In genomic region chr10:121427136-121427535, GRCm38 (mm10) we compare ENCODE assay signal across 8 mouse cellular contexts. TPM values are rescaled to one million over a fixed set of nuclear protein-coding genes. Genes with fewer than 3 reads are reported as not detected.
DNase-seq lines count a peak whose midpoint lies in the region; ATAC-seq and TF ChIP-seq lines count a peak whose summit lies in the region.

No protein-coding gene starts in this region.

- H3K9me3 ChIP-seq in forebrain, postnatal 0 days (ENCODE audit: low read length), result no peaks in the 10 kb centered on the region
- H3K9me3 ChIP-seq in forebrain, embryonic 15.5 days, result no peaks in the 10 kb centered on the region
- H3K9me3 ChIP-seq in embryonic facial prominence, embryonic 13.5 days, result no peaks in the 10 kb centered on the region
- no peaks in the 10 kb centered on the region for H3K9me3 ChIP-seq in liver, postnatal 0 days (ENCODE audit: low read length)

- no peak overlapping the region for H3K9ac ChIP-seq in forebrain, postnatal 0 days
- no peak overlapping the region for H3K9ac ChIP-seq in forebrain, embryonic 15.5 days (replicated peaks)
- no peak overlapping the region for H3K9ac ChIP-seq in embryonic facial prominence, embryonic 13.5 days
- no peak overlapping the region for H3K9ac ChIP-seq in liver, postnatal 0 days (replicated peaks)

- H3K4me3 ChIP-seq in forebrain, postnatal 0 days (ENCODE audit: low read depth, low read length), result no peak overlapping the region
- H3K4me3 ChIP-seq in forebrain, embryonic 15.5 days, result no peak overlapping the region
- H3K4me3 ChIP-seq in embryonic facial prominence, embryonic 13.5 days, result no peak overlapping the region
- no peak overlapping the region for H3K4me3 ChIP-seq in liver, postnatal 0 days (ENCODE audit: low read depth, low read length)

- intact Hi-C loops in left cerebral cortex, postnatal 36 days (cut with DNase I), result loop anchor here (5.0 kb wide), 1 partner anchor 45 kb away; no protein-coding TSS in a partner anchor

- no peak for TF ChIP-seq EP300 in liver, postnatal 0 days (IDR thresholded peaks at IDR 0.05; ENCODE audit: low read depth)

- H3K27ac ChIP-seq in forebrain, postnatal 0 days (ENCODE audit: low read depth, low read length), result no peak overlapping the region
- H3K27ac ChIP-seq in forebrain, embryonic 15.5 days (replicated peaks), result no peak overlapping the region
- peak overlapping the region; percentile 76; the same call in 1 of the 2 replicates for H3K27ac ChIP-seq in embryonic facial prominence, embryonic 13.5 days
- peak overlapping the region; percentile 72 for H3K27ac ChIP-seq in liver, postnatal 0 days (ENCODE audit: low read depth)

- H3K27me3 ChIP-seq in forebrain, postnatal 0 days (ENCODE audit: insufficient read depth, low read length), result no peaks in the 10 kb centered on the region
- H3K27me3 ChIP-seq in forebrain, embryonic 15.5 days, result no peaks in the 10 kb centered on the region
- no peaks in the 10 kb centered on the region for H3K27me3 ChIP-seq in embryonic facial prominence, embryonic 13.5 days
- H3K27me3 ChIP-seq in liver, postnatal 0 days (ENCODE audit: insufficient read depth, low read length), result no peaks in the 10 kb centered on the region

- H3K36me3 ChIP-seq in forebrain, postnatal 0 days (ENCODE audit: insufficient read depth), result no peaks in the 10 kb centered on the region
- no peaks in the 10 kb centered on the region for H3K36me3 ChIP-seq in forebrain, embryonic 15.5 days
- H3K36me3 ChIP-seq in embryonic facial prominence, embryonic 13.5 days, result peaks cover 4% of the 10 kb centered on the region; the same call in 1 of the 2 replicates
- no peaks in the 10 kb centered on the region; the same call in 1 of the 2 replicates for H3K36me3 ChIP-seq in liver, postnatal 0 days (replicated peaks; ENCODE audit: insufficient read depth, low read length)

- no peak for DNase-seq in forebrain, postnatal 0 days
- DNase-seq in B cell, adult 2 months, result peak; percentile 78 to 80
- peak; percentile 76 for DNase-seq in liver, postnatal 0 days
- peak; percentile 76 for DNase-seq in thymus, postnatal 25 days
- no peak for DNase-seq in layer of hippocampus, postnatal 25 days (ENCODE audit: extremely low spot score in 1 of 2, low spot score in 1 of 2)
- no peak for DNase-seq in left cerebral cortex, postnatal 36 days (ENCODE audit: low spot score in 2 of 2)

- peak; percentile 52 for TF ChIP-seq CTCF in forebrain, postnatal 0 days (IDR thresholded peaks at IDR 0.05; ENCODE audit: low read depth)
- TF ChIP-seq CTCF in liver, postnatal 0 days (IDR thresholded peaks at IDR 0.05; ENCODE audit: low read depth), result peak; percentile 79

- 60% methylated on average over 5 of the region's 5 CpGs for WGBS in forebrain, postnatal 0 days
- WGBS in forebrain, embryonic 15.5 days, result 66% methylated on average over 5 of the region's 5 CpGs
- WGBS in embryonic facial prominence, embryonic 13.5 days, result 60% methylated on average over 5 of the region's 5 CpGs
- 58% methylated on average over 5 of the region's 5 CpGs for WGBS in liver, postnatal 0 days (ENCODE audit: insufficient replicate concordance)

- no peak overlapping the region for H3K4me2 ChIP-seq in forebrain, postnatal 0 days (ENCODE audit: low read depth)
- no peak overlapping the region for H3K4me2 ChIP-seq in forebrain, embryonic 15.5 days (replicated peaks)
- no peak overlapping the region for H3K4me2 ChIP-seq in embryonic facial prominence, embryonic 13.5 days
- peak overlapping the region; percentile 26; the same call in 1 of the 2 replicates for H3K4me2 ChIP-seq in liver, postnatal 0 days (ENCODE audit: low read depth, low read length)

- H3K4me1 ChIP-seq in forebrain, postnatal 0 days (ENCODE audit: insufficient read depth), result peaks cover 14% of the 10 kb centered on the region; the same call in 1 of the 2 replicates
- H3K4me1 ChIP-seq in forebrain, embryonic 15.5 days, result peaks cover 27% of the 10 kb centered on the region
- peaks cover 89% of the 10 kb centered on the region for H3K4me1 ChIP-seq in embryonic facial prominence, embryonic 13.5 days
- peaks cover 65% of the 10 kb centered on the region for H3K4me1 ChIP-seq in liver, postnatal 0 days (ENCODE audit: insufficient read depth)

- ATAC-seq in forebrain, postnatal 0 days, result no peak
- ATAC-seq in forebrain, embryonic 15.5 days (replicated peaks), result no peak
- no peak for ATAC-seq in embryonic facial prominence, embryonic 13.5 days (ENCODE audit: insufficient number of reproducible peaks, insufficient read depth, low FRiP score, low TSS enrichment, low read depth)
- ATAC-seq in liver, postnatal 0 days, result 0 out of 2 replicates have a peak, but pooled peaks have one; percentile 11

RNA-seq across cellular contexts. Expression of gene Rassf3, which starts 49.0 kb away (rescaled TPM):
- 5.0 and 5.9 TPM in 2 replicates for total RNA-seq in forebrain, postnatal 0 days (2014; rRNA removed)
- polyA plus RNA-seq in forebrain, postnatal 0 days (2015; fragmentation: Nextera tagmentation; extraction: Ambion mirVana), result 3.2 and 3.5 TPM in 2 replicates
- 3.8 and 4.2 TPM in 2 replicates for polyA plus RNA-seq in forebrain, embryonic 15.5 days (2015; fragmentation: Nextera tagmentation; extraction: Ambion mirVana)
- polyA plus RNA-seq in embryonic facial prominence, embryonic 13.5 days (2015; fragmentation: Nextera tagmentation; extraction: Ambion mirVana), result 17.7 and 20.8 TPM in 2 replicates
- 16.4 and 16.6 TPM in 2 replicates for polyA plus RNA-seq in liver, postnatal 0 days (2015; fragmentation: Nextera tagmentation; extraction: Ambion mirVana)
- total RNA-seq in layer of hippocampus, postnatal 25 days (2021), result 10 to 100 TPM in 1 of 2 experiments, 1 to 10 TPM in 1; 7.6 to 10.4 TPM
- total RNA-seq in left cerebral cortex, postnatal 36 days (2021), result 10 to 100 TPM; 30.8 to 47.3 TPM

Comparison
In these comparisons a context has a peak if more than half of its experiments do, and no peak if none do; other contexts are left out.
1. DNase-seq: peak in B cell, adult 2 months (2 of 2), liver, postnatal 0 days (single experiment) and thymus, postnatal 25 days (single experiment); none in forebrain, postnatal 0 days (single experiment), layer of hippocampus, postnatal 25 days (0 of 2) and left cerebral cortex, postnatal 36 days (0 of 2).
2. H3K27ac ChIP-seq: peak in embryonic facial prominence, embryonic 13.5 days (single experiment) and liver, postnatal 0 days (single experiment); none in forebrain, postnatal 0 days (single experiment) and forebrain, embryonic 15.5 days (single experiment).